Mouse (Mus musculus): ENCODE measurements around the gene Sorbs1. TPM values are rescaled to one million over a fixed set of nuclear protein-coding genes. Genes with fewer than 3 reads are reported as not detected.

Gene Sorbs1
- polyA plus RNA-seq, 1 experiment, result 13.2 TPM

- Histone ChIP-seq H3K4me1 (ENCODE audit: control insufficient read depth, insufficient read depth, insufficient read length, low read length) (peaks cover 13% of the 10 kb centered on the region; the same call in 1 of the 2 replicates), H3K4me3 (ENCODE audit: low read depth, low read length) (no peak overlapping the region), H3K36me3 (ENCODE audit: control insufficient read depth, insufficient read depth, low read length) (peaks cover 8% of the 10 kb centered on the region), H3K27me3 (ENCODE audit: control insufficient read depth, insufficient read depth, low read length) (no peaks in the 10 kb centered on the region), H3K27ac (ENCODE audit: insufficient read depth, low read depth, low read length) (no peak overlapping the region)
- TF ChIP-seq POLR2A (IDR thresholded peaks at IDR 0.05; ENCODE audit: low read depth, low read length), result no peak
- TF ChIP-seq CTCF (IDR thresholded peaks at IDR 0.05; ENCODE audit: extremely low read depth, insufficient read length, insufficient replicate concordance, low read depth, low read length), result no peak
- WGBS, result 91% methylated on average over 4 of the region's 4 CpGs
Observed at GRCm38 (mm10) chr19:40350835-40351234, 162.7 kb downstream of the Sorbs1 start.

DNA sequence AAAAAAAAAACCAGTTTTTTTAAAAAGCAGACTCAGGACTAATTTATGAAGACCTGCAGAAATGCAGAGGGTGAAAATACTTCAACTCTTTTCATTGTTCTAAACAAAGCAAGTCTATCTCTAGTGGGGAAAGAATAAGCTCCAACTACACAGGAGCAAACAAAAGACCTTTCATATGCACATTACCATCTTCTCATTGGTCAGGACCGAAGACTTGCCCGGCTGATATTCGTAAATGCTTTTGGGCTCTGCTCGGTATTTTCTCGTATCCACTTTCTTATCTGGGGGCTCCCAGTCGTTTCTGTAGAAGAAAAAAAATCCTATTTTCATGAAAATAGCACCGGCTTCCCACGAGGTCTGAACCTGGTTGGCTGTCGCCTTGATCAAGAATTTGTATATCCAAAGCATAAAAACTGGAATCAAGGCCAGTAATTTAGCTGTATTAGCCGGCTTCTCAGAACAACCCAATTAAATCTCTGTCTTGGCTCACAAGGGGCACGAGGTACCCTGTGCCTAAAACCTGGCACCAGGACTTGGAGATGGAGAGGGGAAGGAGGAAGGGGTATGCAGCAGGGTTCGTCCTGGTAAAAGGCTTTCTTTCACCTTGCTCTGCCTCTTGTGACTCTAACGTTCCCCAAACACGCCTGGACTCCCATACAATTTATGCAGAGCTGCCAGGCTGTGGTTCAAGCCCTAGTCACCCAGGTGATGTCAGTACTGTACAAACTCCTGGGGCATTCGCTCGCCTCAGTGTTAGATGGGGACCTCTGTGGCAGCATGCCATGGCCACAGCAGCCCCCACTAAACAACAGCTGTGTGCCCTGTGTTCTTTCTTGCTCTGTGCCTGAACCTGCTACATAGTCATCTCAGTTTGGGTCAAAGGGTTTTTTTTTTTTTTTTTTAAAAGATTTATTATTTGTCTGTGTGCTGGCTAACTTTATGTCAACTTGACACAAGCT, 163.6 kb downstream of the Sorbs1 start:
- peaks cover 8% of the 10 kb centered on the region; the same call in 1 of the 2 replicates for H3K4me1 ChIP-seq (ENCODE audit: control insufficient read depth, insufficient read depth, insufficient read length, low read length)
- H3K4me3 ChIP-seq (ENCODE audit: low read depth, low read length), result no peak overlapping the region
- H3K27ac ChIP-seq (ENCODE audit: insufficient read depth, low read depth, low read length), result no peak overlapping the region
- peaks cover 8% of the 10 kb centered on the region for H3K36me3 ChIP-seq (ENCODE audit: control insufficient read depth, insufficient read depth, low read length)
- no peak for TF ChIP-seq POLR2A (IDR thresholded peaks at IDR 0.05; ENCODE audit: low read depth, low read length)
- TF ChIP-seq CTCF (IDR thresholded peaks at IDR 0.05; ENCODE audit: extremely low read depth, insufficient read length, insufficient replicate concordance, low read depth, low read length), result no peak
- no peaks in the 10 kb centered on the region for H3K27me3 ChIP-seq (ENCODE audit: control insufficient read depth, insufficient read depth, low read length)
- WGBS, result 62% methylated on average over 16 of the region's 16 CpGs

- H3K27ac ChIP-seq (ENCODE audit: insufficient read depth, low read depth, low read length), result peak overlapping the region; percentile 82
- WGBS, result 33% methylated on average over 3 of the region's 3 CpGs
Observed at GRCm38 (mm10) chr19:40349281-40349680, 164.3 kb downstream of the Sorbs1 start.

GRCm38 (mm10) chr19:40348652-40349051, 164.9 kb downstream of the Sorbs1 start:
- no peaks in the 10 kb centered on the region for H3K27me3 ChIP-seq (ENCODE audit: control insufficient read depth, insufficient read depth, low read length)
- H3K27ac ChIP-seq (ENCODE audit: insufficient read depth, low read depth, low read length), result peak overlapping the region; percentile 82
- WGBS, result 22% methylated on average over 2 of the region's 2 CpGs
- H3K4me1 ChIP-seq (ENCODE audit: control insufficient read depth, insufficient read depth, insufficient read length, low read length), result peaks cover 7% of the 10 kb centered on the region; the same call in 1 of the 2 replicates
- H3K36me3 ChIP-seq (ENCODE audit: control insufficient read depth, insufficient read depth, low read length), result peaks cover 8% of the 10 kb centered on the region
- TF ChIP-seq CTCF (IDR thresholded peaks at IDR 0.05; ENCODE audit: extremely low read depth, insufficient read length, insufficient replicate concordance, low read depth, low read length), result no peak
- TF ChIP-seq POLR2A (IDR thresholded peaks at IDR 0.05; ENCODE audit: low read depth, low read length), result peak; percentile 24; the same call in 1 of the 2 replicates
- no peak overlapping the region for H3K4me3 ChIP-seq (ENCODE audit: low read depth, low read length)

More at GRCm38 (mm10) chr19:40349281-40349680, 164.3 kb downstream of the Sorbs1 start:
- peaks cover 7% of the 10 kb centered on the region; the same call in 1 of the 2 replicates for H3K4me1 ChIP-seq (ENCODE audit: control insufficient read depth, insufficient read depth, insufficient read length, low read length)
- H3K27me3 ChIP-seq (ENCODE audit: control insufficient read depth, insufficient read depth, low read length), result no peaks in the 10 kb centered on the region
- TF ChIP-seq POLR2A (IDR thresholded peaks at IDR 0.05; ENCODE audit: low read depth, low read length) (no peak), CTCF (IDR thresholded peaks at IDR 0.05; ENCODE audit: extremely low read depth, insufficient read length, insufficient replicate concordance, low read depth, low read length) (no peak)
- no peak overlapping the region for H3K4me3 ChIP-seq (ENCODE audit: low read depth, low read length)
- H3K36me3 ChIP-seq (ENCODE audit: control insufficient read depth, insufficient read depth, low read length), result peaks cover 8% of the 10 kb centered on the region

DNA sequence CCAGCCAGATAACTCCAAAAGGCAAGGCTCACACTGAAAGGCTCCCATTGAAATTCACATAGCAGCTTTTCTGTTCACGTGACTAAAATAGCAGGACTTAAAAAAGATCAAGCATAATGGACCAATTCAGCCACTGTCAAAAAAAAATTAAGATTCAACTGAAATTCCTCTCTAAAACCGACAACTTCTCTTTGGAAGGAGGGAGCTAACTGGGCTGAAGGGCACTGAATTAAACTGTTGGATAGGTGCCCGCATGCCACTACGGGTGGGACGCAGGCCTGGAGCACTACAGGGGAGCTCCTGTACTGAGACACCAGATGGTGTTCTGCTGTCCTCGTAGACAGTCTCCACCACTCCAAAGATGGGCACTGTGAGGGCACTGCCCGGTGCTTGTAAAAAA, 165.4 kb downstream of the Sorbs1 start:
- no peak for TF ChIP-seq POLR2A (IDR thresholded peaks at IDR 0.05; ENCODE audit: low read depth, low read length)
- TF ChIP-seq CTCF (IDR thresholded peaks at IDR 0.05; ENCODE audit: extremely low read depth, insufficient read length, insufficient replicate concordance, low read depth, low read length), result no peak
- WGBS, result 40% methylated on average over 7 of the region's 7 CpGs
- no peak overlapping the region for H3K4me3 ChIP-seq (ENCODE audit: low read depth, low read length)
- no peaks in the 10 kb centered on the region for H3K27me3 ChIP-seq (ENCODE audit: control insufficient read depth, insufficient read depth, low read length)
- peaks cover 8% of the 10 kb centered on the region for H3K36me3 ChIP-seq (ENCODE audit: control insufficient read depth, insufficient read depth, low read length)
- H3K4me1 ChIP-seq (ENCODE audit: control insufficient read depth, insufficient read depth, insufficient read length, low read length), result peaks cover 7% of the 10 kb centered on the region; the same call in 1 of the 2 replicates
- H3K27ac ChIP-seq (ENCODE audit: insufficient read depth, low read depth, low read length), result peak overlapping the region; percentile 82

- TF ChIP-seq CTCF (IDR thresholded peaks at IDR 0.05; ENCODE audit: extremely low read depth, insufficient read length, insufficient replicate concordance, low read depth, low read length) (no peak), POLR2A (IDR thresholded peaks at IDR 0.05; ENCODE audit: low read depth, low read length) (no peak)
Observed at GRCm38 (mm10) chr19:40346908-40347307, 166.7 kb downstream of the Sorbs1 start.

More at GRCm38 (mm10) chr19:40346908-40347307, 166.7 kb downstream of the Sorbs1 start:
- 82% methylated on average over 3 of the region's 3 CpGs for WGBS
- Histone ChIP-seq H3K4me3 (ENCODE audit: low read depth, low read length) (no peak overlapping the region), H3K4me1 (ENCODE audit: control insufficient read depth, insufficient read depth, insufficient read length, low read length) (peaks cover 7% of the 10 kb centered on the region; the same call in 1 of the 2 replicates), H3K27me3 (ENCODE audit: control insufficient read depth, insufficient read depth, low read length) (no peaks in the 10 kb centered on the region), H3K36me3 (ENCODE audit: control insufficient read depth, insufficient read depth, low read length) (peaks cover 8% of the 10 kb centered on the region), H3K27ac (ENCODE audit: insufficient read depth, low read depth, low read length) (no peak overlapping the region)
